Mouse (Mus musculus) colon, adult 2 months (tissue): ENCODE measurements around the gene Ctla2a. TPM values are rescaled to one million over a fixed set of nuclear protein-coding genes. Genes with fewer than 3 reads are reported as not detected.

Experiments used
- polyA plus RNA-seq: library from polyadenylated mRNA; depleted of rRNA; stranded (reverse); fragments of >200 nt; gene quantifications from 2 replicates; pipeline ENCODE4 v1.2.3, GENCODE M21; 2012; rRNA removed

Ctla2a gene
- 0.94 and 1.4 TPM in 2 replicates for polyA plus RNA-seq

DNA sequence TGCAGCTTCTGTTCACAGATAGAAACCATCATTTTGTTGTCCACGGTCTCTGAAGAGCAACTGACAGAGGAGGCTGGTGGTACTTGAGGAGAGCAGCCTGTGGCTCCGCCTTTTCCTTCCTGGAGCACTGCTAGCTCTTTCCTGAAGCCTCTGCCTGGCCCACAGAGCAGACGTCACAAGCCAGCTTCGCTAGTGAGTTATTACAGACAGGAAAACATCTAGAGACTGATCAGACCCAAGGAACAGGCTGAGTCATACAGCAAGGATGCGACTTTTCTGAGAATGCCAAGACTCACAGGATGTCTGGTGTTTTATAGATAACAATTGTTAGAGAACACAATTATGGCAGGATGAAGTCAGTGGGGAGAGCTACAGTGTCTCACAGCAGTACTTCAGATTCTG is at the start of gene Ctla2a, which contains the start of gene Gm49391:
TSS of gene Ctla2a (minus strand) at position 126 of the 402 bp plus-strand sequence.
TSS of gene Gm49391 (minus strand) at position 72 of the 402 bp plus-strand sequence.

DNA sequence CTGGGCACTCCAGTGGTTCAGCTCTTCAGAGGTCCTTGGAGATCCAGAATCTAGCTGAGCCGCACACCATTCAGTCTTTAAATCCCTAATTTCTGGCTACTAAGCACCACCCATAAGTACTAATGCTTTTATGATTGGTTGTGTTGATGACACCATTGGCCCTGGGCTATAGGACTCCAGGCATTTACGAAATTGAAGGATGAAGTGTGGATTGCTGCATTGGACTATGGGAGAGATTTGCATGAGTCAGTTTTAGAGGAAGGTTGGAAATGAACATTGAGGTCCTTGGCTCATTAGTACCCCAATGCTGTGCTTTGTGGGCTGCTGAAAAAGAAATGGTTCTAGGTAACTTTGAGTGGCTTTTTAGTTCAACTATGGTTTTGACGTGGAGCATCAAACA is 5.5 kb upstream of the Ctla2a start, which contains the start of gene Tpbpa:
TSS of gene Tpbpa (minus strand) at position 101 of the 400 bp plus-strand sequence.

DNA sequence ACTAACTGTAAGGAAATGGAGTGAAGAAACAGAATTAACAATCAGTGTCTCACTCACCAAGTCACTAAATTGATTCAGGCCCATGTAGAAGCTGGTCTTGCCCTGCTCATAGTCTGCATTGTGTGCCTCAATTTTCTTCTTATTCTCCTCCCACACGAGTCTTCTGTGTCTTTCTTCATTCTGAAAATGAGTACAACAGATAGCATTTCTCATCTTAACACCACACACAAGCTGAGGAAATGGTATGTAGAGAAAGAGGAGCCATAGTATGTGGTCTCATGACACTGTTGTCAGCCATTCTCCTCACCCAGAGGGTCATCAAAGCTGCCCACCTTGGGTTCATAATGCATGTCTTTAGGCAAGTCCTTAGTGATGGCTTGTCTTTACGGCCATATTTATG is 935 bp downstream of the Ctla2a start, which contains the start of gene Gm49393:
TSS of gene Gm49393 (minus strand) at position 101 of the 400 bp plus-strand sequence.

DNA sequence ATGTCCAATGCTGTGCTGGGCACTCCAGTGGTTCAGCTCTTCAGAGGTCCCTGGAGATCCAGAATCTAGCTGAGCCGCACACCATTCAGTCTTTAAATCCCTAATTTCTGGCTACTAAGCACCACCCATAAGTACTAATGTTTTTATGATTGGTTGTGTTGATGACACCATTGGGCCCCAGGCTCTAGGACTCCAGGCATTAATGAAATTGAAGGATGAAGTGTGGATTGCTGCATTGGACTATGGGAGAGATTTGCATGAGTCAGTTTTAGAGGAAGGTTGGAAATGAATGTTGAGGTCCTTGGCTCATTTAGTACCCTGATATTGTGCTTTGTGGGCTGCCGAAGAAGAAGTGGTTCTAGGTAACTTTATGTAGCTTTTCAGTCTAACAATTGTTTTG is 31.6 kb downstream of the Ctla2a start, which contains the start of gene Tpbpb:
TSS of gene Tpbpb (minus strand) at position 101 of the 400 bp plus-strand sequence.

GRCm38 (mm10) chr13:60897328-60897727 is 39.1 kb downstream of the Ctla2a start, which contains the start of gene Ctla2b:
Gene Ctla2b (minus strand): TSS chr13:60897447.

GRCm38 (mm10) chr13:60896794-60897193 is 39.6 kb downstream of the Ctla2a start, which contains the start of gene Gm49392:
Gene Gm49392 (minus strand): TSS chr13:60896894.

Other genes with a start within 250 kb of the Ctla2a start
- gene BC051665, start 150.3 kb downstream of the Ctla2a start, polyA plus RNA-seq, result not detected in 2 replicates
- gene Ctsll3, start 133.8 kb downstream of the Ctla2a start, polyA plus RNA-seq, result not detected in 2 replicates
- not detected in 2 replicates for gene 4930486L24Rik, start 72.2 kb downstream of the Ctla2a start, polyA plus RNA-seq
- not detected in 2 replicates for gene Gm49392, start 39.7 kb downstream of the Ctla2a start, polyA plus RNA-seq
- 0.22 and 0.26 TPM in 2 replicates for gene Ctla2b, start 39.2 kb downstream of the Ctla2a start, polyA plus RNA-seq
- gene Tpbpb, start 31.7 kb downstream of the Ctla2a start, polyA plus RNA-seq, result not detected in 2 replicates
- not detected in 2 replicates for gene Gm49393, start 1.0 kb downstream of the Ctla2a start, polyA plus RNA-seq
- gene Gm49391, start 54 bp downstream of the Ctla2a start, polyA plus RNA-seq, result 0.24 and 0.59 TPM in 2 replicates
- not detected in 2 replicates for gene Tpbpa, start 5.4 kb upstream of the Ctla2a start, polyA plus RNA-seq
- not detected in 2 replicates for gene Ctsj, start 69.3 kb upstream of the Ctla2a start, polyA plus RNA-seq
- gene Ctsq, start 104.0 kb upstream of the Ctla2a start, polyA plus RNA-seq, result not detected in 2 replicates
- gene Ctsr, start 227.6 kb upstream of the Ctla2a start, polyA plus RNA-seq, result not detected in 2 replicates